Mouse (Mus musculus) midbrain, embryonic 16.5 days (tissue): ENCODE measurements around the gene Mlip. TPM values are rescaled to one million over a fixed set of nuclear protein-coding genes. Genes with fewer than 3 reads are reported as not detected.
A peak's percentile ranks its signal among the peaks of the same experiment; 100 is the strongest.

Experiments
- ATAC-seq: fragments of 200-750 bp; cut with Nextera tagmentation; 2 replicates; pipeline ENCODE4 v1.8.0; 2017; ENCODE audit warnings: moderate TSS enrichment
- H3K27ac ChIP-seq: fragments of 300-500 bp; sonication (generic); 2 replicates; pipeline ENCODE4 v1.5.1; 2014; ENCODE audit warnings: mild to moderate bottlenecking, low read length, mixed read lengths
- H3K27me3 ChIP-seq: fragments of 300-500 bp; sonication (generic); 2 replicates; pipeline ENCODE4 v1.6.1; 2014; ENCODE audit warnings: low read depth, low read length, mixed read lengths; ENCODE audit not compliant: control insufficient read depth, insufficient read depth
- H3K36me3 ChIP-seq: fragments of 300-500 bp; sonication (generic); 2 replicates; pipeline ENCODE4 v1.6.1; 2014; ENCODE audit warnings: mild to moderate bottlenecking, low read length, moderate library complexity, mixed read lengths; ENCODE audit not compliant: control insufficient read depth, insufficient read depth
- H3K4me1 ChIP-seq: fragments of 300-500 bp; sonication (generic); 2 replicates; pipeline ENCODE4 v1.6.1; 2014; ENCODE audit warnings: mild to moderate bottlenecking, low read length, mixed read lengths; ENCODE audit not compliant: control insufficient read depth, insufficient read depth
- H3K4me2 ChIP-seq: fragments of 300-500 bp; sonication (generic); 2 replicates; pipeline ENCODE4 v1.6.1; 2014; ENCODE audit warnings: mild to moderate bottlenecking, low read length, mixed read lengths
- H3K4me3 ChIP-seq: fragments of 300-500 bp; sonication (generic); 2 replicates; pipeline ENCODE4 v1.5.1; 2014; ENCODE audit warnings: low read depth, mild to moderate bottlenecking, low read length, moderate library complexity, mixed read lengths
- H3K9ac ChIP-seq: fragments of 300-500 bp; sonication (generic); 2 replicates; pipeline ENCODE4 v1.6.1; 2014; ENCODE audit warnings: low read depth, low read length, mixed read lengths
- H3K9me3 ChIP-seq: fragments of 300-500 bp; sonication (generic); replicated peaks from 2 replicates; pipeline ENCODE4 v1.6.1; 2014; ENCODE audit warnings: mild to moderate bottlenecking, low read length, mixed read lengths; ENCODE audit not compliant: control insufficient read depth, poor library complexity, severe bottlenecking
- WGBS: fragments of 180-500 bp; shearing (Covaris S2); extraction: QIAGEN DNeasy Blood & Tissue Kit; methylation state at CpG from one replicate; pipeline ENCODE4 v1.1.7; 2014; 5-methylcytosine and 5-hydroxymethylcytosine counted together
- polyA plus RNA-seq: library from polyadenylated mRNA; unstranded; fragments of >200 nt; fragmentation: Nextera tagmentation; extraction: Ambion mirVana; gene quantifications from 2 replicates; pipeline ENCODE4 v1.2.1, GENCODE M21; 2015

Mlip gene
- polyA plus RNA-seq = 0.97 and 1.8 TPM in 2 replicates

- WGBS = 78% methylated on average over 14 of the region's 14 CpGs
- no peak within 1 kb of the TSS for H3K27ac ChIP-seq
- no peak within 1 kb of the TSS for H3K4me3 ChIP-seq
- ATAC-seq = no peak
- no peaks in the 10 kb centered on the region for H3K4me1 ChIP-seq
- no peaks in the 10 kb centered on the region for H3K36me3 ChIP-seq
- H3K27me3 ChIP-seq = no peaks in the 10 kb centered on the region
- H3K4me2 ChIP-seq = no peak within 1 kb of the TSS
- no peaks in the 10 kb centered on the region for H3K9me3 ChIP-seq
- H3K9ac ChIP-seq = no peak within 1 kb of the TSS
Measured at GRCm38 (mm10) chr9:77352432-77353175, at the start of gene Mlip. Gene Mlip (minus strand): TSS chr9:77352969.

GRCm38 (mm10) chr9:77399801-77400200 lies 47.0 kb upstream of the Mlip start:
- Histone ChIP-seq H3K9ac (no peak overlapping the region), H3K9me3 (no peaks in the 10 kb centered on the region), H3K4me1 (peaks cover 6% of the 10 kb centered on the region), H3K36me3 (no peaks in the 10 kb centered on the region), H3K27me3 (no peaks in the 10 kb centered on the region), H3K4me3 (no peak overlapping the region), H3K27ac (no peak overlapping the region), H3K4me2 (no peak overlapping the region)
- ATAC-seq = no peak
- 89% methylated on average over 5 of the region's 5 CpGs for WGBS

GRCm38 (mm10) chr9:77398856-77399631 lies 46.3 kb upstream of the Mlip start:
- peak; percentile 85 for ATAC-seq
- whole genome bisulfite sequencing = 37% methylated on average over 13 of the region's 13 CpGs
- Histone ChIP-seq H3K9ac (no peak overlapping the region), H3K4me2 (peak overlapping the region; percentile 13; the same call in 1 of the 2 replicates), H3K27me3 (no peaks in the 10 kb centered on the region), H3K4me3 (no peak overlapping the region), H3K36me3 (no peaks in the 10 kb centered on the region), H3K4me1 (peaks cover 6% of the 10 kb centered on the region), H3K9me3 (no peaks in the 10 kb centered on the region), H3K27ac (peak overlapping the region; percentile 0; the same call in 1 of the 2 replicates)

- 69% methylated on average over 4 of the region's 4 CpGs for WGBS
- Histone ChIP-seq H3K9ac (no peak overlapping the region), H3K4me2 (no peak overlapping the region), H3K27ac (no peak overlapping the region), H3K36me3 (no peaks in the 10 kb centered on the region), H3K27me3 (no peaks in the 10 kb centered on the region), H3K4me1 (peaks cover 6% of the 10 kb centered on the region), H3K9me3 (no peaks in the 10 kb centered on the region), H3K4me3 (no peak overlapping the region)
- no peak for ATAC-seq
Measured at GRCm38 (mm10) chr9:77397027-77397426, 44.3 kb upstream of the Mlip start.

GRCm38 (mm10) chr9:77391248-77391647 lies 38.5 kb upstream of the Mlip start:
- H3K9ac ChIP-seq = no peak overlapping the region
- no peaks in the 10 kb centered on the region for H3K36me3 ChIP-seq
- H3K4me2 ChIP-seq = no peak overlapping the region
- H3K4me1 ChIP-seq = no peaks in the 10 kb centered on the region
- H3K4me3 ChIP-seq = no peak overlapping the region
- no peaks in the 10 kb centered on the region for H3K27me3 ChIP-seq
- no peaks in the 10 kb centered on the region for H3K9me3 ChIP-seq
- 90% methylated on average over 10 of the region's 10 CpGs for WGBS
- H3K27ac ChIP-seq = no peak overlapping the region
- no peak for ATAC-seq

- H3K9me3 ChIP-seq = no peaks in the 10 kb centered on the region
- 95% methylated on average over 8 of the region's 8 CpGs for WGBS
- H3K4me2 ChIP-seq = no peak overlapping the region
- ATAC-seq = no peak
- H3K9ac ChIP-seq = no peak overlapping the region
- H3K36me3 ChIP-seq = no peaks in the 10 kb centered on the region
- no peaks in the 10 kb centered on the region for H3K4me1 ChIP-seq
- no peak overlapping the region for H3K27ac ChIP-seq
- no peak overlapping the region for H3K4me3 ChIP-seq
- H3K27me3 ChIP-seq = no peaks in the 10 kb centered on the region
Measured at GRCm38 (mm10) chr9:77388956-77389355, 36.2 kb upstream of the Mlip start.

GRCm38 (mm10) chr9:77386751-77387150 lies 34.0 kb upstream of the Mlip start:
- Histone ChIP-seq H3K9me3 (no peaks in the 10 kb centered on the region), H3K9ac (no peak overlapping the region), H3K4me3 (no peak overlapping the region), H3K4me1 (no peaks in the 10 kb centered on the region), H3K36me3 (no peaks in the 10 kb centered on the region), H3K4me2 (no peak overlapping the region), H3K27me3 (no peaks in the 10 kb centered on the region), H3K27ac (no peak overlapping the region)
- 44% methylated on average over 1 of the region's 1 CpGs for WGBS
- no peak for ATAC-seq

- H3K36me3 ChIP-seq = no peaks in the 10 kb centered on the region
- WGBS = 81% methylated on average over 12 of the region's 12 CpGs
- no peak overlapping the region for H3K9ac ChIP-seq
- H3K4me3 ChIP-seq = no peak overlapping the region
- ATAC-seq = no peak
- H3K4me1 ChIP-seq = no peaks in the 10 kb centered on the region
- no peaks in the 10 kb centered on the region for H3K9me3 ChIP-seq
- no peak overlapping the region for H3K4me2 ChIP-seq
- H3K27ac ChIP-seq = no peak overlapping the region
- no peaks in the 10 kb centered on the region for H3K27me3 ChIP-seq
Measured at GRCm38 (mm10) chr9:77385611-77386010, 32.8 kb upstream of the Mlip start.

- WGBS = 89% methylated on average over 9 of the region's 9 CpGs
- Histone ChIP-seq H3K9ac (no peak overlapping the region), H3K27ac (no peak overlapping the region), H3K27me3 (no peaks in the 10 kb centered on the region), H3K4me3 (no peak overlapping the region), H3K9me3 (no peaks in the 10 kb centered on the region), H3K36me3 (no peaks in the 10 kb centered on the region), H3K4me1 (no peaks in the 10 kb centered on the region), H3K4me2 (no peak overlapping the region)
- no peak for ATAC-seq
Measured at GRCm38 (mm10) chr9:77384651-77385050, 31.9 kb upstream of the Mlip start.
